Mouse (Mus musculus) embryonic fibroblast, embryonic 13.5 days (primary cell): Measurements from ENCODE around the gene Cic. TPM values are rescaled to one million over a fixed set of nuclear protein-coding genes. Genes with fewer than 3 reads are reported as not detected.
A peak's percentile ranks its signal among the peaks of the same experiment; 100 is the strongest.

Experiments used
- H3K27ac ChIP-seq: 2 replicates; pipeline ENCODE4 v1.5.1; 2012; ENCODE audit warnings: low read length, control low read depth, inconsistent platforms; ENCODE audit not compliant: insufficient read depth
- H3K4me1 ChIP-seq: 2 replicates; pipeline ENCODE4 v1.6.1; 2011; ENCODE audit warnings: low read length; ENCODE audit not compliant: control insufficient read depth, insufficient read depth
- H3K4me3 ChIP-seq: 2 replicates; pipeline ENCODE4 v1.5.1; 2011; ENCODE audit warnings: mild to moderate bottlenecking, control low read depth, low read length; ENCODE audit not compliant: insufficient read depth
- CTCF ChIP-seq: IDR thresholded peaks from 2 replicates; pipeline ENCODE4 v1.5.1; 2011; ENCODE audit warnings: mild to moderate bottlenecking, control low read depth, low read length, moderate library complexity, borderline replicate concordance; ENCODE audit not compliant: insufficient read depth
- POLR2A ChIP-seq: IDR thresholded peaks from 2 replicates; pipeline ENCODE4 v1.6.1; 2011; ENCODE audit warnings: low read depth, mild to moderate bottlenecking, control low read depth, low read length, moderate library complexity
- polyA plus RNA-seq: library from polyadenylated mRNA; stranded (reverse); fragments of >200 nt; gene quantifications from 2 replicates; pipeline ENCODE4 v1.2.4, GENCODE M21; 2011; ENCODE audit warnings: low read depth; ENCODE audit not compliant: missing spikeins, insufficient read length

Cic gene
- polyA plus RNA-seq, 1 experiment, result 152 TPM

GRCm38 (mm10) chr7:25269545-25270271, 2.2 kb downstream of the Cic start:
- Histone ChIP-seq H3K4me3 (peak overlapping the region; percentile 83), H3K4me1 (peaks cover 7% of the 10 kb centered on the region), H3K27ac (peak overlapping the region; percentile 45; the same call in 1 of the 2 replicates)
- TF ChIP-seq CTCF (no peak), POLR2A (0 out of 2 replicates have a peak, but pooled peaks have one; percentile 11)

GRCm38 (mm10) chr7:25270652-25271633, 3.4 kb downstream of the Cic start:
- peaks cover 12% of the 10 kb centered on the region for H3K4me1 ChIP-seq
- TF ChIP-seq POLR2A, result no peak
- no peak for TF ChIP-seq CTCF
- no peak overlapping the region for H3K27ac ChIP-seq
- H3K4me3 ChIP-seq, result no peak overlapping the region

- no peak overlapping the region for H3K27ac ChIP-seq
- peaks cover 15% of the 10 kb centered on the region for H3K4me1 ChIP-seq
- no peak for TF ChIP-seq POLR2A
- TF ChIP-seq CTCF, result no peak
- no peak overlapping the region for H3K4me3 ChIP-seq
These were observed 4.3 kb downstream of the Cic start for GRCm38 (mm10) chr7:25271651-25272444.

GRCm38 (mm10) chr7:25272445-25273258, 5.1 kb downstream of the Cic start:
- Histone ChIP-seq H3K4me3 (no peak overlapping the region), H3K4me1 (peaks cover 17% of the 10 kb centered on the region), H3K27ac (no peak overlapping the region)
- TF ChIP-seq POLR2A, result no peak
- no peak for TF ChIP-seq CTCF

- H3K4me3 ChIP-seq, result no peak overlapping the region
- H3K27ac ChIP-seq, result no peak overlapping the region
- TF ChIP-seq CTCF (no peak), POLR2A (no peak)
- H3K4me1 ChIP-seq, result peaks cover 17% of the 10 kb centered on the region
These were observed 6.0 kb downstream of the Cic start for GRCm38 (mm10) chr7:25273259-25274241.

GRCm38 (mm10) chr7:25274571-25274970, 7.1 kb downstream of the Cic start:
- no peak overlapping the region for H3K27ac ChIP-seq
- TF ChIP-seq POLR2A (no peak), CTCF (no peak)
- H3K4me1 ChIP-seq, result peaks cover 17% of the 10 kb centered on the region
- H3K4me3 ChIP-seq, result no peak overlapping the region

- Histone ChIP-seq H3K4me1 (peaks cover 14% of the 10 kb centered on the region), H3K4me3 (no peak overlapping the region), H3K27ac (no peak overlapping the region)
- no peak for TF ChIP-seq CTCF
- TF ChIP-seq POLR2A, result no peak
These were observed 7.5 kb downstream of the Cic start for GRCm38 (mm10) chr7:25274996-25275395.

GRCm38 (mm10) chr7:25275555-25276298, 8.2 kb downstream of the Cic start:
- Histone ChIP-seq H3K27ac (peak overlapping the region; percentile 28), H3K4me1 (peaks cover 14% of the 10 kb centered on the region), H3K4me3 (no peak overlapping the region)
- TF ChIP-seq POLR2A, result no peak
- TF ChIP-seq CTCF, result no peak
